Mouse (Mus musculus): ENCODE results near the gene Clip3. TPM values are rescaled to one million over a fixed set of nuclear protein-coding genes. Genes with fewer than 3 reads are reported as not detected.

Clip3 gene
- polyA plus RNA-seq (2015; fragmentation: Nextera tagmentation; extraction: Ambion mirVana), result 8.0 and 12.0 TPM in 2 replicates

DNA sequence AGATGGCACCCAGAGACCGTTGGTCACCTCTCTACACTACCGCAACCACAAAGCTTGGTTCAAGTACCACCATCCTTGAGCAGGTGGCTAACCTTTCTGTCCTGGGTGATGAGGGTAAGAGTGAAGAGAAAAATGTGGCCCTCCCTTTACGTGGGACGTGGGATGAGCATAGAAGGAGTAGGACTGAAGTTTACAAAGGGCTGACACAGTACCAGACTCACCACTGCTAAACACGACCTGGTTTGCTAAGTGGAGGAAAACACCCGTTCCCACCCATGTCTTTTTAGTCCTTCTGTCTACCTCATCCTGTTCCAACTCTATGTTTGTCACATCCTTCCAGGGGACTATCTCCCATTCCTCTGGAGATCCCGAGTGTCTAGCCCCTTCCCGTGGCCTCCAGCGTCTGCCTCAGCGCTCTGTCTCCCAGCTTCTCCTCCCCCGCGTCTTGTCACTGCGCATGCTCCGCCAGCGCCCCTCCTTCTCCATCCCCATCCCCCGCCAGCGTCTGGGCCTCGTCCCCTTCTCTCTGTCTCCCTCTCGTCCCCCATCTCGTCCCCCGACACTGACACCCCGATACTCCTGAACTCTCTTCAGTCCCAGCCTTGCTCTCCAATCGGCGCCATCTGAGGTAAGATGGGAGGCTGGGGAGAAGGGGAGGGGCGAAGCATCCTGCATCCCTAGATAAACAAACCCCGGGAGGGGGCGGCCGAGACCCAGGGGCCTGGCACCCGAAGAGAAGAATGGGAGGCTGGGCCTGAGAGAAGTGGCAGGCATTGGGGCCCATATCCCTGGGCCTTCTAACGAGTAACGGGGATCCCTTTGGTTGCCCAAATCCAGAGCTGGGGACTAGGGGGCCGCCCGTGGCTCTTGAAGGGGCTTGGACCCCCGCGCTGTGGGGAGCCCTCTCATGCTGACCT, at the start of gene Clip3:
TSS of gene Clip3 (plus strand) at position 514 of the 917 bp plus-strand sequence.
- Histone ChIP-seq H3K27me3 (no peaks in the 10 kb centered on the region), H3K4me1 (replicated peaks) (peaks cover 15% of the 10 kb centered on the region), H3K9ac (peak within 1 kb of the TSS; percentile 27), H3K4me3 (peak within 1 kb of the TSS; percentile 57), H3K27ac (peak within 1 kb of the TSS; percentile 42), H3K4me2 (peak within 1 kb of the TSS; percentile 54), H3K9me3 (replicated peaks) (no peaks in the 10 kb centered on the region), H3K36me3 (no peaks in the 10 kb centered on the region)
- WGBS, result 9% methylated on average over 35 of the region's 35 CpGs
- peak; percentile 44; the same call in 1 of the 2 replicates for ATAC-seq (replicated peaks; ENCODE audit: insufficient number of reproducible peaks, insufficient read depth, low FRiP score, low read depth)

DNA sequence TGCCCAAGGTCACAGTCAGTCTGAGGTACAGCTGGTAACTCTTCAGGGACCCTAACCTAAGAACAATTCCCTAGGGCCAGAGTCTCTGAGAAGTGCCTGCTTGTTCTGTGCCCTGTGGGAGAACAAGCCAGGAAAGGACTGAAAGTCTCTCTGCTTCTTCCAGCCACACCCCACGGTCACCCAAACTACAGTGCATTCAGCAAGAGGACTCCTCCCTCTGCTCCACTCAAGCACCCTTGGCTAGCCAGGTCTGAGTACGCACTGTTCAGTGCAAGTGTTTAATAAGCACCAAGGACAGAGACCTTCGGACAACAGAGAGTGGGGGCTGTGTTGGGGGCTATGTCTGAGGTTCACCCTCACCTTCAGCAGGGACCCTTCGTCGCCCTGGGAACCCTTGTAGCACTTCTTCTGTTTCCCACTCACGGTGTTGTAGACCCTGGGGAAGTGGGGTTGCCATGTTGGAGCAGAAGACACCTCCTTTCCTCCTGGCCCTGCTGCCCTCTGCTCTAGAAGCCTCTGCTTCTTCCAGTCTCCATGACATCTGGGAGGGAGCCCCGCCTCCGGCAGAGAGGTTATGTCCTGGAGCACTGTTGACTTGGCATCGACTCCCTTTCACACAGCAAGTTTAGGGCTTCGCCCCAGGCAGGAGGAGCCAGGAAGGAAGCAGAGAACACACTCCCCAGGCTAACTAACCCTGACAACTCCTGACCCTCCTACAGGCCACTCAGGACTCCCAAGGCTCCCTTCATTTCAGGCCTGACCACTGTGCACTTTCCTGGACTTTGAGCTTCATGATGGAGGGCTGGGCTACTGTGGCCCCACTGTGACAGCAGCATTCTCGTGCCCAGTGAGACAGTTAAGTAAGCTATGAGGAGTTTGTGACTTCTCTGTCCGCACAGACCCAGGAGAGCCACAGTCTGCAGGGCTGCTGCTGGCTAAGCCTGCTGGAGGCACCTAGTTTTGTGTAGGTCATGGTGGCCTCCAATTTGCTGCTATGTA, 39.3 kb upstream of the Clip3 start:
- Histone ChIP-seq H3K27ac (no peak overlapping the region), H3K9me3 (replicated peaks) (no peaks in the 10 kb centered on the region), H3K36me3 (peaks cover 9% of the 10 kb centered on the region; the same call in 1 of the 2 replicates), H3K27me3 (no peaks in the 10 kb centered on the region), H3K4me1 (replicated peaks) (no peaks in the 10 kb centered on the region), H3K4me3 (no peak overlapping the region), H3K4me2 (no peak overlapping the region), H3K9ac (no peak overlapping the region)
- WGBS, result 75% methylated on average over 12 of the region's 12 CpGs
- ATAC-seq (replicated peaks; ENCODE audit: insufficient number of reproducible peaks, insufficient read depth, low FRiP score, low read depth), result no peak

DNA sequence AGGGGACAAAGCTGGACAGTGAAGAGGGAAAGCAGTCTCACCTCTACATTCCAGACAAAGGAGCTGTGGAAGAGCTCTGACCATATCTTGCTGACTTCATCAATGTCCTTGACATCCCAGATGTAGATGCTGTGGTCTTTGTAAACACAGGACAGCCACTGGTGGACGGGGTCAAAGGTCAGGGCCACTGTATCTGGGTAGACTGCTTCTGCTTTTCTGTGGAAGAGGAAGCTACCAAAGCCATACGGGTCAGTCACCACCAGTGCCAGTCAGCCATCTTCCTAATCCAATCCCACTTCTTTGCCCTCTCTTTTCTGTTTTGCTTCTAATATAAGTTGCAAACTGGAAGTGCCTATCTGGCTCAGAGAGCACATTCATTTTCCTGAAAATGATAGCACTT, 26.5 kb upstream of the Clip3 start:
- Histone ChIP-seq H3K4me1 (replicated peaks) (no peaks in the 10 kb centered on the region; the same call in 1 of the 2 replicates), H3K27ac (no peak overlapping the region), H3K9me3 (replicated peaks) (no peaks in the 10 kb centered on the region), H3K4me2 (no peak overlapping the region), H3K36me3 (peaks cover 9% of the 10 kb centered on the region; the same call in 1 of the 2 replicates), H3K4me3 (no peak overlapping the region), H3K9ac (no peak overlapping the region), H3K27me3 (no peaks in the 10 kb centered on the region)
- ATAC-seq (replicated peaks; ENCODE audit: insufficient number of reproducible peaks, insufficient read depth, low FRiP score, low read depth), result no peak
- WGBS, result 81% methylated on average over 2 of the region's 2 CpGs

DNA sequence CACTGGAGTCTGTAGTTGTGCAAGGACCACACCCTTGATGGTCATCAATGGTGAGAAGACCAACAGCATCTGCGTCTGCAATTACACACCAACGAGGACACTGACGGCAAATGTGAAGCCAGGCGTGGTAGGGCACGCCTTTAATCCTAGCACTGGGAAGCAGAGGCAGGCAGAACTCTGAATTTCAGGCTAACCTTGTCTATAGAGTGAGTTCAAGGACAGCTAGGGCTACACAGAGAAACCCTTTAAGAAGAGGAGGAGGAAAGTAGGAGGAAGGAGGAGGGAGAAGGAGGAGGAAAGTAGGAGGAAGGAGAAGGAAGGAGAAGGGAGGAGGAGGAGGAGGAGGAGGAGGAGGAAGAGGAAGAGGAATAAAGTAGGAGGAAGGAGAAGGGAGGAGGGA, 26.0 kb upstream of the Clip3 start:
- WGBS, result 87% methylated on average over 5 of the region's 5 CpGs
- no peak overlapping the region for H3K4me3 ChIP-seq
- H3K9me3 ChIP-seq (replicated peaks), result no peaks in the 10 kb centered on the region
- H3K9ac ChIP-seq, result no peak overlapping the region
- H3K36me3 ChIP-seq, result peaks cover 9% of the 10 kb centered on the region; the same call in 1 of the 2 replicates
- H3K4me2 ChIP-seq, result no peak overlapping the region
- H3K27me3 ChIP-seq, result no peaks in the 10 kb centered on the region
- H3K4me1 ChIP-seq (replicated peaks), result no peaks in the 10 kb centered on the region; the same call in 1 of the 2 replicates
- H3K27ac ChIP-seq, result no peak overlapping the region
- no peak for ATAC-seq (replicated peaks; ENCODE audit: insufficient number of reproducible peaks, insufficient read depth, low FRiP score, low read depth)

DNA sequence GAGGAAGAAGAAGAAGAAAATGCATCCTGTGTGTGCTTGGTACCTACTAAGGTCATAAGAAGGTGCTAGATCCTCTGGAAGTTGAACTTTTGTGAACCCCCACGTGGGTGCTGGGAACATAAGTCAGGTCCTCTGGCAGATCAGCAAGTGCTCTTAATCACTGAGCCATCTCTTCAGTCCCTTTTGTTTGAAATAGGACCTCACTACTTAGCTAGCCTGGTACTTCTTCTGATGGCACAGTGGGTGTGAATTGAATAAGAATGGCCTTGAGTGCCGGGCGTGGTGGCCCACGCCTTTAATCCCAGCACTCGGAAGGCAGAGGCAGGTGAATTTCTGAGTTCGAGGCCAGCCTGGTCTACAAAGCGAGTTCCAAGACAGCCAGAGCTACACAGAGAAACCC, 25.6 kb upstream of the Clip3 start:
- no peak overlapping the region for H3K4me2 ChIP-seq
- no peaks in the 10 kb centered on the region; the same call in 1 of the 2 replicates for H3K4me1 ChIP-seq (replicated peaks)
- H3K9me3 ChIP-seq (replicated peaks), result no peaks in the 10 kb centered on the region
- H3K27ac ChIP-seq, result no peak overlapping the region
- no peak overlapping the region for H3K4me3 ChIP-seq
- H3K27me3 ChIP-seq, result no peaks in the 10 kb centered on the region
- no peak overlapping the region for H3K9ac ChIP-seq
- ATAC-seq (replicated peaks; ENCODE audit: insufficient number of reproducible peaks, insufficient read depth, low FRiP score, low read depth), result no peak
- WGBS, result 88% methylated on average over 7 of the region's 7 CpGs
- H3K36me3 ChIP-seq, result peaks cover 9% of the 10 kb centered on the region; the same call in 1 of the 2 replicates

DNA sequence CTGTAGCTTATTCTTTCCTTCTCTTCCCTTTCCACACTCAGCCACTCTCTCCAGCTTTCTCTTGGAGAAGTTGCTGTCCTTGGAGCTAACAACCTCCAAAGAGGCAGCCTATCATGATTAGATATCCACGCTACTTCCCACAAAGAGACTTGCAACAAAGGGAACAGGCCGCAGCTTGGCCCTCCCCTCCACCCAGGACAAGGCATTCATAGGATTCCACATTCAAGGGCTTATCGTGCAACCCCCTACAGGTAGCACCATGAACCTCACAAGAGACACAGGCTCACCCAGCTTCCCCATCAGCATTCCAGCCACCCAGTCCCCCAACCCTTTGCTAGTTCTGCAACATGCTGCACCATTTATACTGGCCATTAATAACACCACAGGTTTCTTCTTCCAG, 24.7 kb upstream of the Clip3 start:
- Histone ChIP-seq H3K4me2 (no peak overlapping the region), H3K9ac (no peak overlapping the region), H3K9me3 (replicated peaks) (no peaks in the 10 kb centered on the region), H3K27me3 (no peaks in the 10 kb centered on the region), H3K36me3 (peaks cover 16% of the 10 kb centered on the region; the same call in 1 of the 2 replicates), H3K4me1 (replicated peaks) (no peaks in the 10 kb centered on the region; the same call in 1 of the 2 replicates), H3K4me3 (no peak overlapping the region), H3K27ac (no peak overlapping the region)
- no peak for ATAC-seq (replicated peaks; ENCODE audit: insufficient number of reproducible peaks, insufficient read depth, low FRiP score, low read depth)
- 43% methylated on average over 3 of the region's 3 CpGs for WGBS

DNA sequence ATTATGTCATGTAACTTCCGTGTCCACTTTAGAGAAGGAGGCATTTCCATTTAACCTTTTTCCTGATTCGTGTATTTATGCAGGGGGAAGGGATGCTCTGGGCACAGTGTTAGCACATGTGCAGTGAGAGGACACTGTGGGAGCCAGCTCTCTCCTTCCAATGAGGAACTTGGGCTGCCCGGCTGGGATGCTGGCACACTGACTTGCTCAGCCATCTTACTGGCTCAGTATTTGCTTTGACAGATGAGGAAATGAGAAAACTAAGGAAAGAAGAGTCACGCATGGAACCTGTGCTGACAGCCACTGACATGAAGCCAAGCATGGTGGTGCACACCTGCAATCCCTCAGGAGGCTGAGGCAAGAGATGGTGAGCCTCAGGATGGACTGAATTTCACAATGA, 21.9 kb upstream of the Clip3 start:
- H3K4me3 ChIP-seq, result no peak overlapping the region
- H3K27ac ChIP-seq, result no peak overlapping the region
- no peaks in the 10 kb centered on the region; the same call in 1 of the 2 replicates for H3K4me1 ChIP-seq (replicated peaks)
- H3K36me3 ChIP-seq, result peaks cover 16% of the 10 kb centered on the region; the same call in 1 of the 2 replicates
- H3K9ac ChIP-seq, result no peak overlapping the region
- H3K9me3 ChIP-seq (replicated peaks), result no peaks in the 10 kb centered on the region
- no peak overlapping the region for H3K4me2 ChIP-seq
- no peak for ATAC-seq (replicated peaks; ENCODE audit: insufficient number of reproducible peaks, insufficient read depth, low FRiP score, low read depth)
- no peaks in the 10 kb centered on the region for H3K27me3 ChIP-seq
- WGBS, result 83% methylated on average over 4 of the region's 4 CpGs

DNA sequence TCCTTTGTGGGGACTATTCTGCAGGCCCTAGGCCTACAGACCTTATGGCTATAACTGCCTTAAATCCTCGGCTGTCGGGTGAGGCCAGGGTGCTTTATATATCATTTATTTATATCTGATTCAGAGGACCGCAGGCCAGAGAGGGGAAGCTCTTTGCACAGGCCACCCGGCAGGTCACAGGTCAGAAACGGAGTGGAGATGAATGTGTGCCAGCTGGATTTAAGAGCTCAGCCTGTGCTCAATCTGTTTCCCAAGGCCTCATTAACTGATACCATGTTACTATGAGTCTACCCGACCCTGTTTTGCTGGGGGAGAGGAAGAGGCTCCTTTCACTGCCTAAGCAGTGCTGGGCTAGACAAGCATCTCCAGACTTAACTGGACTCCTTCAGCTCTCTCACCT, 17.1 kb upstream of the Clip3 start:
- Histone ChIP-seq H3K9me3 (replicated peaks) (no peaks in the 10 kb centered on the region), H3K4me2 (no peak overlapping the region), H3K4me3 (no peak overlapping the region), H3K4me1 (replicated peaks) (peaks cover 12% of the 10 kb centered on the region), H3K9ac (no peak overlapping the region), H3K36me3 (peaks cover 13% of the 10 kb centered on the region; the same call in 1 of the 2 replicates), H3K27me3 (no peaks in the 10 kb centered on the region), H3K27ac (no peak overlapping the region)
- 67% methylated on average over 6 of the region's 6 CpGs for WGBS
- ATAC-seq (replicated peaks; ENCODE audit: insufficient number of reproducible peaks, insufficient read depth, low FRiP score, low read depth), result no peak

DNA sequence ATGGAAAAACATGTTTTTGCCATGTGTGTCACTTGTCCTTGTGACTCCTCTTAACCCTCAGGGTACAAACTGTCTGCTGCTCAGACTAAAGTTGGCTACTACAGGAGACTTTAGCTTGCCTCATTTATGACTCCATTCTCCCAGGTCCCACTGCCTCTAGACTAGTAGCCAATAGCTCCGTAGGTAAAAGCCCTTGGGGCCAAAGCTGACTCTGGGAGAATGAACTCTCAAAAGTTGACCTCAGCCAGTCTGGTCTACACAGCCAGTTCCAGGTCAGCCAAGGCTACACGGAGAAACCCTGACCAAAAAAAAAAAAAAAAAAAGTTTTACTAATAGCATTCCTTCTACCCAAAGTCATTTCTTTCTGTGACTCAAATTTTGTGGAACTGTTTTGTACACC, 12.6 kb upstream of the Clip3 start:
- Histone ChIP-seq H3K4me2 (peak overlapping the region; percentile 93; the same call in 1 of the 2 replicates), H3K4me3 (0 out of 2 replicates have a peak overlapping the region, but pooled peaks have one; percentile 96), H3K36me3 (no peaks in the 10 kb centered on the region), H3K9ac (no peak overlapping the region), H3K27me3 (no peaks in the 10 kb centered on the region), H3K27ac (no peak overlapping the region), H3K9me3 (replicated peaks) (no peaks in the 10 kb centered on the region), H3K4me1 (replicated peaks) (peaks cover 24% of the 10 kb centered on the region)
- WGBS, result 53% methylated on average over 2 of the region's 2 CpGs
- no peak for ATAC-seq (replicated peaks; ENCODE audit: insufficient number of reproducible peaks, insufficient read depth, low FRiP score, low read depth)

DNA sequence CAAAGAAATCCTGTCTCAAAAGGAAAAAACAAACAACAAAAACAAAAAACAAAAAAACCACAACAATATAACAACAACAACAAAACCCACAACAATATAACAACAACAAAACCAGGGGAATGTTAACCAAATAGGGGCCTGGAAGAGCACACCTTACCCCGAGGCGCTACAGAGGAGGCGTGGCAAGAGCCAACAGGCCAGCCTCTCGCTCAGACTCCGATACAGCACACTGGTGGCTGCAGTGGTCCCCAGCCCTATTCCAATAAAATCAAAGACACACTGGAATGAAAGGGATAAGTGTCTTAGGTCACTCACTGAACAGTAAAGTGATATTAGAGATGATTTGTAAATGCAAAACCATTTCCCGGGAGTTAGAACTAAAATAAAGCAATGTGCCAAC, 12.0 kb upstream of the Clip3 start:
- Histone ChIP-seq H3K27me3 (no peaks in the 10 kb centered on the region), H3K27ac (peak overlapping the region; percentile 99), H3K36me3 (no peaks in the 10 kb centered on the region), H3K4me3 (peak overlapping the region; percentile 96), H3K4me1 (replicated peaks) (peaks cover 24% of the 10 kb centered on the region), H3K9ac (peak overlapping the region; percentile 64; the same call in 1 of the 2 replicates), H3K4me2 (peak overlapping the region; percentile 93), H3K9me3 (replicated peaks) (no peaks in the 10 kb centered on the region)
- no peak for ATAC-seq (replicated peaks; ENCODE audit: insufficient number of reproducible peaks, insufficient read depth, low FRiP score, low read depth)
- under 1% methylated on average over 6 of the region's 6 CpGs for WGBS
